Mouse (Mus musculus): ENCODE data around the gene Atxn7l3. TPM values are rescaled to one million over a fixed set of nuclear protein-coding genes. Genes with fewer than 3 reads are reported as not detected.
A peak's percentile ranks its signal among the peaks of the same experiment; 100 is the strongest.
"Not testable (repeated sequence)": the region's sequence is repeated elsewhere in the genome, so short reads cannot be mapped to it uniquely, and the experiment has no call there.

The Atxn7l3 gene
- polyA plus RNA-seq, 1 experiment, result 11.6 TPM

DNA sequence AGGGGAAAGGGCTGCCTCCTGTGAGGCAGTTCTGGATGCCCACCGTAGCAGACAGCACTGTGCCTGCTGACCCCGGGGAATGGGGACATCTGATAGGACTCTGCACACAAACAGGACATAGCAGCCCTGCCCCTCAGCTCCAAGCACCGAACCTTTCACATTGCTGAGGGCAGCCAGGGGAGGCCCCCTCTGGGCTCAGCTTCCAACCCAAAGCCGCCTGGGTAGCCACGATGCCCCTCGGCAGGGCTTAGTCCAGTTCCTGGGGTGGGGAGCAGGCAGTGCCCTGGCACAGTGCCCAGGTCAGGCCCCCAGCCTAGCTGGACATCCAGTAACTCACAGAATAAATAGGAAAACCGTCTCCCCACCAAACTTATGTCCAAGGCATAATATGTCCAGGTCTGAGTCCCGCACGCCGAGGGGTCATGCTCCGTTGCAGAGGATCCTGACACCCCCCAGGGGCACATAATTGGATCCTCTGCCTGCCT lies 5.3 kb downstream of the Atxn7l3 start:
- Histone ChIP-seq H3K4me1 (ENCODE audit: control insufficient read depth, insufficient read depth, insufficient read length, low read length) (peaks cover 3% of the 10 kb centered on the region; the same call in 1 of the 2 replicates), H3K27ac (replicated peaks; ENCODE audit: low read depth, low read length) (no peak overlapping the region), H3K4me3 (ENCODE audit: insufficient read depth, low read depth, low read length) (no peak overlapping the region)

DNA sequence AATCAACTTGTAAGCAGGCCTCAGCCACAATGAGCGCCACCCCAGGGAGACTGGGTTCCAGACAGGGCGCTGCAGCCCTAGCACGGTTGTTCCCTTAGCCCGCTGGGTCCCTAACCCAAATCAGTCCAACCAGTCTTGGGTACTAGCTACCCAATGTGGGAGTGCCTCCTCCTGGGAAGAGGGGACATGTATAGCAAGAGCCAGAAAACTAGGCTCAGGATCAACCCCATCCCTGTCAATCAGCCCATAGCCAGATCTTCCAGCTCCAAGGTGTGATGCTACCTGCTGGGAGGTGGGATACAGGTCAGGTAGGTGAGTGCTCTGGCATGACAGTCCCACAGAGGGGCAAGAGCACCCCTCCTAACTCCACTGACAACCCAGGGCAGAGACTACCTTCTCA lies 6.3 kb downstream of the Atxn7l3 start:
- Histone ChIP-seq H3K4me3 (ENCODE audit: insufficient read depth, low read depth, low read length) (no peak overlapping the region), H3K4me1 (ENCODE audit: control insufficient read depth, insufficient read depth, insufficient read length, low read length) (peaks cover 3% of the 10 kb centered on the region; the same call in 1 of the 2 replicates), H3K27ac (replicated peaks; ENCODE audit: low read depth, low read length) (no peak overlapping the region)

DNA sequence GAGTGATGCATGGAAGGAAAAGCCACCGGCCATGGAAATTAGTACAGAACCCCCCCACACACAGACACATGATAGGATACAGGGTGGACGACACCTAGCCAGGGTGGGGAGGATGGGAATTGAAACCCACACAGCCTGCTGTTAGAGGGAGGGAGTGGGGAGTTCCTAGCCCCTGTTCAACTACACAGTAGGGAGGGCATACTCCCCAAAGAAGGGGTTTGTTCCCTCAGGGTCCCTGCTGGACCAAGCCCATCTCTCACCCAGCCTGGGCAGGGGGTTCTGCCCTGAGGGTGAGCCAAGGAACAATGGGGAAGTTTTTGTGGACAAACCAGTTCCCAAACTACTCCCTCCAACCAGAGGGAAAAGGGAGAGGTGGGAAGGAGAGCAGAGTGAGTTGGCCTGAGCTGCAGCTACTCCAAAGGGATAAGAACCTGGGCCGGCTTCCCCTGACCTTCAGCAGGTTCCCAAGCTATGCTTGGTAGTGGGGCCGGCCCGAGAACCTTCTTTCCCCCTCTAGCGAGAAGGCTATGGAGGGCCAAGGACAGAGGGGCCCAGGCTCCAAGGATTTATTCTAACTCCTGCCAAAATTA lies 6.8 kb downstream of the Atxn7l3 start:
- Histone ChIP-seq H3K27ac (replicated peaks; ENCODE audit: low read depth, low read length) (no peak overlapping the region), H3K4me3 (ENCODE audit: insufficient read depth, low read depth, low read length) (no peak overlapping the region), H3K4me1 (ENCODE audit: control insufficient read depth, insufficient read depth, insufficient read length, low read length) (no peaks in the 10 kb centered on the region)

DNA sequence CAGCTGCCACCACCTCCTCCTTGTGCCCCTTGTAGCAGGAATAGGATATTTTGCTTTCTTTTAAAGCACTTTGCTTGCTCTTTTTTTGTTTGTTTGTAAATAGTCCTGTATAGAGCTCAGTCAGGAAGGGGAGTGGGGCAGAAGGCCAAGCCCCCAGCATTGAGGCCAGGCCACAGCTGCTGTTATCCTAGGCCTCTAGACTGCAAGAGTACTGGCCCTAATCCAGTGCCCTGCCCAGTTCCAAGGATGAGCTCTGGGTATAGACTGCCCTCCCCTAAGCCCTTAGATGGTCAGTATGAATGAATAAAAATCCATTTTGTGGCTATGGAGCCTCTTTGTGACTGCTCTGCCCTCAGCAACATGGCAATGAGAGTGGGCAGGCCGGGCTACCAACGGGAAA lies 7.5 kb downstream of the Atxn7l3 start:
- Histone ChIP-seq H3K4me1 (ENCODE audit: control insufficient read depth, insufficient read depth, insufficient read length, low read length) (no peaks in the 10 kb centered on the region), H3K4me3 (ENCODE audit: insufficient read depth, low read depth, low read length) (no peak overlapping the region), H3K27ac (replicated peaks; ENCODE audit: low read depth, low read length) (no peak overlapping the region)

DNA sequence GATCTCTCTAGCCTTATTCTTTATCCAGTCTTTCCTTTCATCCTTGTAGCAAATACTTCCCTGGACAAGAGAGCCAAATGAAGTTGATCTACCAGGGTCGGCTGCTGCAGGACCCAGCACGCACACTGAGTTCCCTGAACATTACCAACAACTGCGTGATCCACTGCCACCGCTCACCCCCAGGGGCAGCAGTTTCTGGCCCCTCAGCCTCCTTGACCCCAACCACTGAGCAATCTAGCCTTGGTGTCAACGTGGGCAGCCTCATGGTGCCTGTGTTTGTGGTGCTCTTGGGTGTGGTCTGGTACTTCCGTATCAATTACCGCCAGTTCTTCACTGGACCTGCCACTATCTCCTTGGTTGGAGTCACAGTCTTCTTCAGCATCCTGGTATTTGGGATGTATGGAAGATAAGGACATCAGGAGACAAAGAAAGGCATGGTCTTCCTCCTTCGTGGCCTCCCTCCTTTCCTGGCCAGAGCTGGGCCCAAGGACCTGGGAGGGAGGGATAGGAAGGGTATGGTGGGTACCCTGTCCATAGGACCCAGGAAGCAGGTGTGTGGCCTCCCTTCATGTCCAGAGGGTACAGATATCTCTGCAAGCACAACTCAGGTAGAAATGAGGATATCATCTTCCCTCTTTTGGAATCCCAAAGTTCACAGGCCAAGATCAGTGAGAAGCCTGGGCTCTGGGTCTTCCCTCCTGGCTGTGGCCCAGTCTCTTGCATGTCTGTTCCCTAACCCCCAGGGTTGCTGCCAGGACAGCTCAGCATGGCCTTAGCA lies 8.2 kb downstream of the Atxn7l3 start:
- Histone ChIP-seq H3K27ac (replicated peaks; ENCODE audit: low read depth, low read length) (no peak overlapping the region), H3K4me1 (ENCODE audit: control insufficient read depth, insufficient read depth, insufficient read length, low read length) (no peaks in the 10 kb centered on the region), H3K4me3 (ENCODE audit: insufficient read depth, low read depth, low read length) (no peak overlapping the region)

DNA sequence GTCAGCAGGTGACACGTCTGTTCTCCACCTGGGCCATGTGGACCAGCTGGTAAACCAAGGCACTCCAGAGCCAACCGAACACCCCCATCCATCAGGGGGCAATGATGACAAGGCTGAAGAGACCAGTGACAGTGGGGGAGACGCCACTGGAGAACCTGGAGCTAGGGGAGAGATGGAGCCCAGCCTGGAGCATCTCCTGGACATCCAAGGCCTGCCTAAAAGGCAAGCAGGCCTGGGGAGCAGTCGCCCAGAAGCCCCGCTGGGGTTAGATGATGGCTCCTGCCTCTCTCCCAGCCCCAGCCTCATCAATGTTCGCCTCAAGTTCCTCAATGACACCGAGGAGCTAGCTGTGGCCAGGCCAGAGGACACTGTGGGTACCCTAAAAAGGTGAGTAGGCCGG lies 8.9 kb downstream of the Atxn7l3 start:
- Histone ChIP-seq H3K4me1 (ENCODE audit: control insufficient read depth, insufficient read depth, insufficient read length, low read length) (no peaks in the 10 kb centered on the region), H3K4me3 (ENCODE audit: insufficient read depth, low read depth, low read length) (no peak overlapping the region), H3K27ac (replicated peaks; ENCODE audit: low read depth, low read length) (no peak overlapping the region)

DNA sequence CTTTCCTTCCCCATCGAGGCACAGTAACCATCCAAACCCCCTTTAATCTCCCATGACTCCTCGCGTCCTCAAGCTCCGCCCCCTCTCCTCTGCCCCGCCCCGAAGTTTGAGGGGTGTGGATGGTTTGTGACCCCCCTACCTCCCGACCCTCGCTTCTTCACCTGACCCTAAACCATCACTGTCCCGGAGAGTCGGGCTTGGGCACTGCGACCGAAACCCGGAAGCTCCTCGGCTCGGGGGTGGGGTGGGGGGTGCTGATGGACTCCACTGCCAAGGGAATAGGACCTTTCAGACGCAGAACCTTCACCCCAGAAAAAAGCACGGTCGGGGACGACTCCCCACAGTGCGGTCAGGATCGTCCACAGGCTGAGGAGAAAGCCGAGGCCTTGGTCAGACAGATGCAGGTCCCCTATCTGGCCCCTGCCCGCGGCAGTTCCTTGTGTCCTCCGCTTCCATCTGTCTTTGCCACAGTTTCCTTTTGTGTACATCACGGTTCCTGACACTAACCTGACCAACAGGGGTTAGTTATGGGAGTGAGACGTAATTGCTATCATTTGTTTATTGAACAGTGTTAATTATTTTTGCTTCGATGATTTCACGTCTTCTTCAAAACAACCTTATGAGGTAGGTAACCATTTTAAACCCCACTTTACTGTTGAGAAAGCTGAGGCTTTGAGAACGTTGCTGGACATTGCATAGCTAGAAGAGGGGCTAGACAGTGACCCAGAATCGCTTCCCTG lies 11.2 kb downstream of the Atxn7l3 start:
- Histone ChIP-seq H3K4me1 (ENCODE audit: control insufficient read depth, insufficient read depth, insufficient read length, low read length) (no peaks in the 10 kb centered on the region), H3K4me3 (ENCODE audit: insufficient read depth, low read depth, low read length) (peak overlapping the region; percentile 80), H3K27ac (replicated peaks; ENCODE audit: low read depth, low read length) (peak overlapping the region; percentile 95)

DNA sequence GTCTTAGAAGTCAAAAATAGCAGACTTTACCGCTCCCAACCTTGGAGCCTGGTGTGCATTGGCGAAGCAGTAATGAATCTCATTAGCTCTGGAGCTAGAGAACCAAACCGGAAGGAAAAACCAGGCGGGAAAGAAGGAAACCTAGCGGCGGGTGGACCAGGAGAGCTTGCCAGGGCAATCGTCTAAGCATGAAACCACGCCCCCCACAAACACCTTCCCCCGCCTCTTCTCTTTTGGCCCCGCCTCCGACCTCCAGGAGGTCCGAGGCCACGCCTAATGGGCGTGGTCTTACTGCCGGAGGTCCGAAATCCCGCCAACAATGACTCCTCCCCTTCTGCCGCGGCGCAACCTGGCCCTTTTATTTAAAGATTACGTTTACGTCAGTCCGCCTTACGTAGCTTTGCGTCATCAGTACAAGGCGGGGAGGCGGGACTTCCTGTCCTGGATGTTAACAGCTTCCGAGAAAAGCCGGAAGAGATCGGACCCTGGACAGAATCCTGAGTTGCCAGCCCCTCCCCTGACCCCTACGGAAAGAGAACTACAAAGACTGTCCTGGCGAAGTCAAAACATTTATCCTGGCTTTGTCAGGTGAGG lies 11.8 kb downstream of the Atxn7l3 start, which contains the start of gene Tmub2:
Gene Tmub2, plus strand, starts transcription at position 431 of the 594 bp plus-strand sequence.
- Histone ChIP-seq H3K27ac (replicated peaks; ENCODE audit: low read depth, low read length) (peak within 1 kb of the TSS; percentile 95), H3K4me1 (ENCODE audit: control insufficient read depth, insufficient read depth, insufficient read length, low read length) (no peaks in the 10 kb centered on the region), H3K4me3 (ENCODE audit: insufficient read depth, low read depth, low read length) (peak within 1 kb of the TSS; percentile 80)

DNA sequence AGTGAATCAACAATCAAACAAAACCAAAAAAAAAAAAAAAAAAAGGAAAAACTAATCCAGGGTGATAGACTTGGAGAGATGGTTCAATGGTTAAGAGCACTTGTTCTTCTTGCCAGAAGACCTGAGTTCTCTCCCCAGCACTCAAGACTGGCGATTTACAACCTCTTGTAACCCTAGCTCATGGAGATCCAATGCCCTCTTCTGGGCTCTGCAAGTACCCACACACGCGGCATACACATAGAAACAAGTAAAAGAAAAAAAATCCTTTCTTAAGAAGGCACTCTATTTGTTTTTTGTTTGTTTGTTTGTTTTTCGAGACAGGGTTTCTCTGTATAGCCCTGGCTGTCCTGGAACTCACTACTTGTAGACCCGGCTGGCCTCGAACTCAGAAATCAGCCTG lies 12.5 kb downstream of the Atxn7l3 start:
- Histone ChIP-seq H3K4me3 (ENCODE audit: insufficient read depth, low read depth, low read length) (no peak overlapping the region), H3K4me1 (ENCODE audit: control insufficient read depth, insufficient read depth, insufficient read length, low read length) (no peaks in the 10 kb centered on the region), H3K27ac (replicated peaks; ENCODE audit: low read depth, low read length) (0 out of 2 replicates have a peak overlapping the region, but pooled peaks have one; percentile 23)

DNA sequence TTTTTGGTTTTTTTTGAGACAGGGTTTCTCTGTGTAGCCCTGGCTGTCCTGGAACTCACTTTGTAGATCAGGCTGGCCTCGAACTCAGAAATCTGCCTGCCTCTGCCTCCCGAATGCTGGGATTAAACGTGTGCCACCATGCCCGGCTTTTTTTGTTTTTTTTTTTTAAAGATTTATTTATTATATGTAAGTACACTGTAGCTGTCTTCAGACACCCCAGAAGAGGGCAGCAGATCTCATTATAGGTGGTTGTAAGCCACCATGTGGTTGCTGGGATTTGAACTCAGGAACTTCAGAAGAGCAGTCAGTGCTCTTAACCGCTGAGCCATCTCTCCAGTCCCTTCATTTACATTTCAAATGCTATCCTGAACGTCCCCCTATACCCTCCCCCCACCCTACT lies 16.2 kb downstream of the Atxn7l3 start:
- not testable (repeated sequence) for H3K27ac ChIP-seq (replicated peaks; ENCODE audit: low read depth, low read length); H3K4me3 ChIP-seq (ENCODE audit: insufficient read depth, low read depth, low read length); H3K4me1 ChIP-seq (ENCODE audit: control insufficient read depth, insufficient read depth, insufficient read length, low read length)

DNA sequence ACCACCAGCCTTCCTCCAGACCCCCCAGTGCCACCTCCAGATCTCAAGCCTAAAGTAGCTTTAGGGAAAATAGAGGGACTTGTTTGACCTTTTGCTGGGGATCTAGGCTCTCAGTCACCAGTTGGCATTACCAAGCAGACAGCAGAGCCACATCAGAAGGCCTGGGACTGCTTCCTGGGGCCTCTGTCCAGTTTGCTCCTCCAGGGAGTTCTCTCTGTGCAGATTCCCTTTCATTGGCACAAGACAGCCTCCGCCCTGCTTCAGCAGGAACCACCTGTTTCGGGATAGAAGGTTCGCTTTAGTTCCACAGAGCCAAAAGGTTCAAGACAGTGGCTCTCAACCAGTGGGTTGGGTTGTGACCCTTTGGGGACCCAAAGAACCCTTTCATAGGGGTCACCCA lies 16.8 kb downstream of the Atxn7l3 start:
- H3K4me3 ChIP-seq (ENCODE audit: insufficient read depth, low read depth, low read length), result no peak overlapping the region
- peaks cover 3% of the 10 kb centered on the region; the same call in 1 of the 2 replicates for H3K4me1 ChIP-seq (ENCODE audit: control insufficient read depth, insufficient read depth, insufficient read length, low read length)
- no peak overlapping the region for H3K27ac ChIP-seq (replicated peaks; ENCODE audit: low read depth, low read length)

DNA sequence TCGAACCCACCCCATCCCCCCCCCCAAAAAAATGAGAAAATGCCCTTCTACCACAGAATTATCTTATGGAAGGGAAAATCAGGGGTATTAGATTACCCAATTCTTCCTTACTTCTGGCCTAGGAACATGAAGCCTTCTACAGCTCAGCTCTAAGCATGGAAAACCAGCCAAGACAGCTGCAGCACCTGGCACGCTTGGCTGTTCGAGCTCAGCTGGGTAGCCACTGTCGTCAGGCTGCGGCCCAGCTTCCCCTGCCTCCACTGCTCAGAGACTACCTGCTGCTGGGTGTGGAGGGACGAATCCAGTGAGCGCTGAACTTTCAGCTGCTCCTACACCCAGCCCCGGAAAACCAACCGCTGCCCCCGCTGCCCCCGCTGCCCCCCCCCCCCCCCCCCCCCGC lies 18.7 kb downstream of the Atxn7l3 start:
- peaks cover 3% of the 10 kb centered on the region; the same call in 1 of the 2 replicates for H3K4me1 ChIP-seq (ENCODE audit: control insufficient read depth, insufficient read depth, insufficient read length, low read length)
- H3K4me3 ChIP-seq (ENCODE audit: insufficient read depth, low read depth, low read length), result no peak overlapping the region
- H3K27ac ChIP-seq (replicated peaks; ENCODE audit: low read depth, low read length), result no peak overlapping the region

DNA sequence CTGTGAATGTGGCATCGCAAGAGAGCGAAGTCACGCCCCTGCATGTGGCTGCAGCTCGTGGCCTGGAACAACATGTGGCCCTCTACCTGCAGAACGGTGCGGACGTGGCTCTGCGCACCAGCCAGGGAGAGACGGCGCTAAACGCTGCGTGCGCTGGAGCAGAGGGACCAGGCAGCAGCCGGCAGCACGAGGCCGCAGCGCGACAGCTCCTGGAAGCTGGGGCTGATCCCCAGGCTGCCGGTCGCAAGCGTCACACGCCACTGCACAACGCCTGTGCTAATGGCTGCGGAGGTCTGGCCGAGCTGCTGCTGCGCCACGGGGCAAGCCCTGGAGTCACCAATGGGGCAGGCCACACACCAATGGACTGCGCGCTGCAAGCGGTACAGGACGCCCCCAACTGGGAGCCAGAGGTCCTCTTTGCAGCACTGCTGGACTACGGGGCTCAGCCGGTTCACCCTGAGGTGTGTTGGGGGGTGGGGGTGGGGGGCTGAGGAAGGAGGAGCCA lies 20.0 kb downstream of the Atxn7l3 start:
- Histone ChIP-seq H3K4me3 (ENCODE audit: insufficient read depth, low read depth, low read length) (peak overlapping the region; percentile 23; the same call in 1 of the 2 replicates), H3K27ac (replicated peaks; ENCODE audit: low read depth, low read length) (no peak overlapping the region)

DNA sequence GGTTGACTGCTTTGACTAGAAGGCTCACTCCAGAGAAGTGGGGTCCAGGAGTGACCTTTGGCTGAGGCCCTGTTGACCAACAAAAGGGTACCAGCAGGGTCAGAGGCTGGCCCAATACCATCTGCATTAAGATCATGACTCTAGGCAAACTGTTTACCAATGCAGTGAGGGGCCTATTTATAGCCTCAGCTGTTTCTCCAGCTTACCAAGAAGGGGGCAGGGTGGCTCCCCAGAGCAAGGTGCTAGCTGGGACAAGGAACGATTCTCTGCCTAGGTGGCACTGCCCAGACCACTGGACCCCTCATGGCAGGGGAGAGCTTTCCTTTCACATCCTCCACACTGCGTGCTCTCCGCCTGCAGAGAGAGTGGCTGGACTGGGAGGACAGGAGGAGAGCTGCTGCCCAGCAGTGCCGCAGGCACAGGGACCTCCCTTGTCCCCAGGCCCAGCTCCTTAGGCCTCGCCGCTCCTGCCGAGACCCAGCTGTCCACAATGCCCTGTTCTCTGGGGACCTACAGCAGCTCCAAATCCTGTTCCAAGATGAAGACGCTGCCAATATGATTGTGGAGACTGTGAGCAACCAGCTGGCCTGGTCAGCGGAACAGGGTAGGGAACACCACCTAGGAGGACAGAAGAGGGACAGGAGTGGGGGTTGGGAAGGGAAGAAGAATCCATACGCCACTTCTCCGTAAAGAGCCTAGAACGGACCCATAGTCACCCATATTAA lies 27.7 kb downstream of the Atxn7l3 start, which contains the start of gene Asb16:
Gene Asb16, plus strand, starts transcription at position 224 of the 725 bp plus-strand sequence.
- 0 out of 2 replicates have a peak, but pooled peaks cover 2% of the 10 kb centered on the region for H3K4me1 ChIP-seq (ENCODE audit: control insufficient read depth, insufficient read depth, insufficient read length, low read length)
- no peak within 1 kb of the TSS for H3K27ac ChIP-seq (replicated peaks; ENCODE audit: low read depth, low read length)
- no peak within 1 kb of the TSS for H3K4me3 ChIP-seq (ENCODE audit: insufficient read depth, low read depth, low read length)

More for the DNA sequence above, 20.0 kb downstream of the Atxn7l3 start:
- H3K4me1 ChIP-seq (ENCODE audit: control insufficient read depth, insufficient read depth, insufficient read length, low read length), result peaks cover 3% of the 10 kb centered on the region; the same call in 1 of the 2 replicates
